Mouse (Mus musculus): ENCODE data around the gene Depdc5. TPM values are rescaled to one million over a fixed set of nuclear protein-coding genes. Genes with fewer than 3 reads are reported as not detected.
"Not testable (repeated sequence)": the region's sequence is repeated elsewhere in the genome, so short reads cannot be mapped to it uniquely, and the experiment has no call there.

Depdc5 gene
- total RNA-seq, 1 experiment = 27.2 TPM

DNA sequence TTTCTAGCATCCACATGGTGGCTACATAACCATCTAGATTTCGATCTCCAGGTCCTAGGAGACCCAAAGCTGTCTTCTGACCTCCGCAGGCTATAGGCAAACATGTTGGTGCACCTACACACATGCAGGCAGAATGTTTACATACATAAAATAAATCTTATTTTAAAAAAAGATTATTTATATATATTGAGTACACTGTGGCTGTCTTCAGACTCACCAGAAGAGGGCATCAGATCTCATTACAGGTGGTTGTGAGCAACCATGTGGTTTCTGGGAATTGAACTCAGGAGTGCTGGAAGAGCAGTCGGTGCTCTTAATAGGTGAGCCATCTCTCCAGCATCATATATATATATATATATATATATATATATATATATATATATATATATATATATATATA, 50.6 kb downstream of the Depdc5 start:
- DNase-seq (ENCODE audit: low read depth, low spot score) = no peak
- Histone ChIP-seq H3K4me3 (ENCODE audit: insufficient read depth in 1 of 2, low read depth in 1 of 2, low read length in 2 of 2, poor library complexity in 1 of 2, severe bottlenecking in 1 of 2) (no peak overlapping the region), H3K9ac (ENCODE audit: insufficient read depth, low read depth, low read length, poor library complexity, severe bottlenecking) (no peak overlapping the region), H3K36me3 (ENCODE audit: control insufficient read depth, insufficient read depth, low read length, poor library complexity, severe bottlenecking) (peaks cover 10% of the 10 kb centered on the region), H3K9me3 (ENCODE audit: control insufficient read depth, insufficient read depth, low read depth, low read length) (no peaks in the 10 kb centered on the region), H3K27ac (ENCODE audit: insufficient read depth, low read depth, low read length, poor library complexity, severe bottlenecking) (no peak overlapping the region), H3K4me1 (ENCODE audit: control insufficient read depth in 2 of 2, insufficient read depth in 2 of 2, low read length in 2 of 2, poor library complexity in 1 of 2) (0 out of 4 replicates have a peak, but pooled peaks cover 0 to 4% of the 10 kb centered on the region in 2 experiments)
- in situ Hi-C loops (cut with MboI; ENCODE audit: low sequenced_read_pairs in 2 of 2, unreplicated experiment in 2 of 2) = no loop called here
- TF ChIP-seq CHD2 (IDR thresholded peaks at IDR 0.05; ENCODE audit: low read depth, low read length) (no peak), HCFC1 (IDR thresholded peaks at IDR 0.05; ENCODE audit: borderline replicate concordance, insufficient read depth, low read length) (no peak), ZC3H11A (IDR thresholded peaks at IDR 0.05; ENCODE audit: borderline replicate concordance, low read depth, low read length) (no peak), MAFK (IDR thresholded peaks at IDR 0.05; ENCODE audit: insufficient read depth, low read depth, low read length) (no peak), ZNF384 (IDR thresholded peaks at IDR 0.05; ENCODE audit: low read depth, low read length) (no peak)

DNA sequence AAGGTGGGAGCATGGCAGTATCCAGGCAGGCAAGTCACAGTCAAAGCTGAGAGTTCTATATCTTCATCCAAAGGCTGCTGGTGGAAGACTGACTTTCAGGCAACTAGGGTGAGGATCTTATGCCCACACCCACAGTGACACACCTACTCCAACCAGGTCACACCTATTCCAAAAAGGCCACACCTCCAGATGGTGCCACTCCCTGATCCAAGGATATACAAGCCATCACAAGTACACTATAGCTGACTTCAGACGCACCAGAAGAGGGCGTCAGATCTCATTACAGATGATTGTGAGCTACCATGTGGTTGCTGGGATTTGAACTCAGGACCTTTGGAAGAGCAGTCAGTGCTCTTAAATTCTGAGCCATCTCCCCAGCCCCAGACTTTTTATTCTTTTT, 55.8 kb downstream of the Depdc5 start:
- H3K4me1 ChIP-seq (ENCODE audit: control insufficient read depth in 2 of 2, insufficient read depth in 2 of 2, low read length in 2 of 2, poor library complexity in 1 of 2); H3K4me3 ChIP-seq (ENCODE audit: insufficient read depth in 1 of 2, low read depth in 1 of 2, low read length in 2 of 2, poor library complexity in 1 of 2, severe bottlenecking in 1 of 2); H3K27ac ChIP-seq (ENCODE audit: insufficient read depth, low read depth, low read length, poor library complexity, severe bottlenecking); H3K9me3 ChIP-seq (ENCODE audit: control insufficient read depth, insufficient read depth, low read depth, low read length); DNase-seq (ENCODE audit: low read depth, low spot score); in situ Hi-C loops (cut with MboI; ENCODE audit: low sequenced_read_pairs in 2 of 2, unreplicated experiment in 2 of 2); H3K9ac ChIP-seq (ENCODE audit: insufficient read depth, low read depth, low read length, poor library complexity, severe bottlenecking): not testable (repeated sequence)
- peaks cover 10% of the 10 kb centered on the region for H3K36me3 ChIP-seq (ENCODE audit: control insufficient read depth, insufficient read depth, low read length, poor library complexity, severe bottlenecking)

DNA sequence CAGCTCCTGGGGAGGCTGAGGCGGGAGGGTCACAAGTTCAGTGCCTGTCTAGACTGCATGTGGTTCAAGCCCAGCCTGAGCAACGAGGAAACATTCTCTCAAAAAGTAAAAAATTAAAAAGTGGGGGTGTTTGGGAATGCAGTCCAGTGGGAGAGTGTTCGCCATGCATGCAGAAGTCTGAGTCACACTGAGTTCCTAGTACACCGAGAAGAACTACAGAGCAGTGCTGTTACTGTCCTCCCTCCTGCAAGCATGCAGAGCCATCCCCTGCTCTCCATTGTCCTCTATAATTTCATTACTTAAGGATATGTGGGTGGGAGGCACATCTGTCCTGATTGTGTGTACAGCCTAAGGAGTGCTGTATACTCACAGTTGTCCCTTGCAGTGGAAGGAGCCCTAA, 59.4 kb downstream of the Depdc5 start:
- Histone ChIP-seq H3K36me3 (ENCODE audit: control insufficient read depth, insufficient read depth, low read length, poor library complexity, severe bottlenecking) (peaks cover 15% of the 10 kb centered on the region), H3K9ac (ENCODE audit: insufficient read depth, low read depth, low read length, poor library complexity, severe bottlenecking) (no peak overlapping the region), H3K27ac (ENCODE audit: insufficient read depth, low read depth, low read length, poor library complexity, severe bottlenecking) (0 out of 2 replicates have a peak overlapping the region, but pooled peaks have one; percentile 31), H3K4me1 (ENCODE audit: control insufficient read depth in 2 of 2, insufficient read depth in 2 of 2, low read length in 2 of 2, poor library complexity in 1 of 2) (0 out of 4 replicates have a peak, but pooled peaks cover 0 to 3% of the 10 kb centered on the region in 2 experiments), H3K9me3 (ENCODE audit: control insufficient read depth, insufficient read depth, low read depth, low read length) (no peaks in the 10 kb centered on the region), H3K4me3 (ENCODE audit: insufficient read depth in 1 of 2, low read depth in 1 of 2, low read length in 2 of 2, poor library complexity in 1 of 2, severe bottlenecking in 1 of 2) (no peak overlapping the region)
- TF ChIP-seq CHD2 (IDR thresholded peaks at IDR 0.05; ENCODE audit: low read depth, low read length) (no peak), ZNF384 (IDR thresholded peaks at IDR 0.05; ENCODE audit: low read depth, low read length) (no peak), ZC3H11A (IDR thresholded peaks at IDR 0.05; ENCODE audit: borderline replicate concordance, low read depth, low read length) (no peak), HCFC1 (IDR thresholded peaks at IDR 0.05; ENCODE audit: borderline replicate concordance, insufficient read depth, low read length) (no peak), MAFK (IDR thresholded peaks at IDR 0.05; ENCODE audit: insufficient read depth, low read depth, low read length) (no peak)
- no peak for DNase-seq (ENCODE audit: low read depth, low spot score)
- in situ Hi-C loops (cut with MboI; ENCODE audit: low sequenced_read_pairs in 2 of 2, unreplicated experiment in 2 of 2) = loop anchor here in 1 of 2 experiments (10.0 kb wide), 1 partner anchor 112 kb away; no protein-coding TSS in a partner anchor

DNA sequence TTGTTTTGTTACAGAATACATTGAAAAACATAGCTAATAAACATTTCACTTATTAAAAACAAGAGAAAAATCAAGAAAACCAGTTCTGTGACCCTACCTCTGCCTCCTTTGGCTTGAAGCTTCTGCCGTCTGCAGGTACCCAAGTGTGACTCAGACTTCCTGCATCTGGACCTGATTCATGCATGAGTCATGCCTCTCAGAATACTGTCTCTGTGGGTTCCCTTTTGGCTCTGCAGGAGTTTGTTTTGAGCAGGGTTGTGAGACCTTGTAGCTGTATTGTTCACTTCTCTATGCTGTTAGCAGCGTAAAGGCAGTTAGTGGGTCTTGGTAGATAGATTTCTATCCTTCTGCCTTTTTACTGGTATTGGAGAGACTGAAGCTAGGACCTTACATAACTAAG, 67.3 kb downstream of the Depdc5 start:
- no peaks in the 10 kb centered on the region for H3K9me3 ChIP-seq (ENCODE audit: control insufficient read depth, insufficient read depth, low read depth, low read length)
- H3K27ac ChIP-seq (ENCODE audit: insufficient read depth, low read depth, low read length, poor library complexity, severe bottlenecking) = no peak overlapping the region
- no peak overlapping the region for H3K4me3 ChIP-seq (ENCODE audit: insufficient read depth in 1 of 2, low read depth in 1 of 2, low read length in 2 of 2, poor library complexity in 1 of 2, severe bottlenecking in 1 of 2)
- H3K36me3 ChIP-seq (ENCODE audit: control insufficient read depth, insufficient read depth, low read length, poor library complexity, severe bottlenecking) = peaks cover 11% of the 10 kb centered on the region
- DNase-seq (ENCODE audit: low read depth, low spot score) = no peak
- no peaks in the 10 kb centered on the region for H3K4me1 ChIP-seq (ENCODE audit: control insufficient read depth in 2 of 2, insufficient read depth in 2 of 2, low read length in 2 of 2, poor library complexity in 1 of 2)
- in situ Hi-C loops (cut with MboI; ENCODE audit: low sequenced_read_pairs in 2 of 2, unreplicated experiment in 2 of 2) = no loop called here
- no peak overlapping the region for H3K9ac ChIP-seq (ENCODE audit: insufficient read depth, low read depth, low read length, poor library complexity, severe bottlenecking)
- no peak for TF ChIP-seq HCFC1 (IDR thresholded peaks at IDR 0.05; ENCODE audit: borderline replicate concordance, insufficient read depth, low read length)

DNA sequence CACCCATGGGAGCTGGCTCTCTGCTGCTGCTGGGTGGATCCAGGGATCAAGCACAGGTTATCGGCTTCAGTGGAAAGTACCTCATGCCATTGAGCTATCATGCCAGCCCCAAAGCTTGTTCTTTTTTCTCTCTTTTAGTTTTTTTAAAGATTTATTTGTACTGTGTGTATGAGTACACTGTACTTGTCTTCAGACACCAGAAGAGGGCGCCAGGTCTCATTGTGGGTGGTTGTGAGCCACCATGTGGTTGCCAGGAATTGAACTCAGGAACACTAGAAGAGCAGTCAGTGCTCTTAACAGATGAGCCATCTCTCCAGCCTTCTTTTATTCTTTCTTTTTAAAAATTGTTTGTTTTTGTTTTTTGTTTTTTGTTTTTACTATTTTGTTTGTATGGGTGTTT, 71.2 kb downstream of the Depdc5 start:
- Histone ChIP-seq H3K9ac (ENCODE audit: insufficient read depth, low read depth, low read length, poor library complexity, severe bottlenecking) (no peak overlapping the region), H3K4me1 (ENCODE audit: control insufficient read depth in 2 of 2, insufficient read depth in 2 of 2, low read length in 2 of 2, poor library complexity in 1 of 2) (no peaks in the 10 kb centered on the region), H3K36me3 (ENCODE audit: control insufficient read depth, insufficient read depth, low read length, poor library complexity, severe bottlenecking) (peaks cover 13% of the 10 kb centered on the region), H3K27ac (ENCODE audit: insufficient read depth, low read depth, low read length, poor library complexity, severe bottlenecking) (no peak overlapping the region), H3K4me3 (ENCODE audit: insufficient read depth in 1 of 2, low read depth in 1 of 2, low read length in 2 of 2, poor library complexity in 1 of 2, severe bottlenecking in 1 of 2) (no peak overlapping the region), H3K9me3 (ENCODE audit: control insufficient read depth, insufficient read depth, low read depth, low read length) (no peaks in the 10 kb centered on the region)
- no peak for TF ChIP-seq ZNF384 (IDR thresholded peaks at IDR 0.05; ENCODE audit: low read depth, low read length)
- no peak for TF ChIP-seq HCFC1 (IDR thresholded peaks at IDR 0.05; ENCODE audit: borderline replicate concordance, insufficient read depth, low read length)
- DNase-seq (ENCODE audit: low read depth, low spot score) = peak; percentile 20
- in situ Hi-C loops (cut with MboI; ENCODE audit: low sequenced_read_pairs in 2 of 2, unreplicated experiment in 2 of 2) = no loop called here

All from ES-E14 (cell line).